Comparison of ENCODE assay signal across 23 mouse cellular contexts in the genomic region with DNA sequence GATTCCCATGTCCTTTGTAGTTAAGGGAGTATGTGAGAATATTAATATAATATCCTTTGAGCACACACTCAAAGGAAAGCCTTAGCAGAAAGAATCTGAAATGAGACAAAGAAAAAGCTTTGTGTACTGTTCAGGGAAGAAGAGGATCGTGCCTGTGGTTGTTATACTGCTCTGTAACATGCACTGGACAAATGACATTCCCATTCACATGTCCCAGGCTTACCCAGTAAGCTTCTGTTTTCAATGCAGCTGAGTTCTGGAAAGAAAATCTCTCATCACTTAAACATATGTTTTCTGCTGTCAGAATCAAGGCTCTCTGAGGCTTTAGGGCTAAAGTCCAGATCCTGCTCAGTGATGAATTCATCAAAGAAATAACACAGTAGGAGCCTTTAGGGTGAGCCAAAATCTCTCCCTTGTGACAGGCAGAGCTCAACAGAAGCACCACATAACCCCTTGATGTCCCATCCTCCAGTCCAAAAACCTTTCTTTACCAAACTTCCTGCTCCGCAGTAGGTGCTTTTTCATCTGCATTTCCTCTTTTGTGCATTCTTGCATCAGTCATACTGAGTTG. TPM values are rescaled to one million over a fixed set of nuclear protein-coding genes. Genes with fewer than 3 reads are reported as not detected.
DNase-seq lines count a peak whose midpoint lies in the region; ATAC-seq and TF ChIP-seq lines count a peak whose summit lies in the region.
"Had no signal": no experiment of that assay in that cellular context is flagged by ENCODE, and none has a peak within 500 bp of the region (broad histone marks: within the 10 kb centered on the region; RNA-seq: fewer than 3 reads in every experiment).

No protein-coding gene starts in this region.

- no peaks in the 10 kb centered on the region for H3K4me1 ChIP-seq in forebrain, postnatal 0 days (ENCODE audit: insufficient read depth)
- H3K4me1 ChIP-seq in forebrain, embryonic 12.5 days, result no peaks in the 10 kb centered on the region
- H3K4me1 ChIP-seq in limb, embryonic 13.5 days, result no peaks in the 10 kb centered on the region
- H3K4me1 ChIP-seq in limb, embryonic 10.5 days, result no peaks in the 10 kb centered on the region
- no peaks in the 10 kb centered on the region for H3K4me1 ChIP-seq in limb, embryonic 14.5 days (ENCODE audit: control insufficient read depth, insufficient read depth, low read length)
- H3K4me1 ChIP-seq: intestine, embryonic 15.5 days; limb, embryonic 15.5 days; liver, embryonic 15.5 days had no signal

- ATAC-seq in forebrain, postnatal 0 days, result peak; percentile 40
- no peak for ATAC-seq in forebrain, embryonic 12.5 days (ENCODE audit: low FRiP score)
- ATAC-seq in limb, embryonic 13.5 days (ENCODE audit: low FRiP score, low read depth), result peak; percentile 44; the same call in 1 of the 2 replicates
- 0 out of 2 replicates have a peak, but pooled peaks have one; percentile 34 for ATAC-seq in limb, embryonic 14.5 days (ENCODE audit: low FRiP score, low read depth)
- ATAC-seq: intestine, embryonic 15.5 days had no signal

- no peak for TF ChIP-seq CTCF in forebrain, postnatal 0 days (IDR thresholded peaks at IDR 0.05; ENCODE audit: low read depth)

- WGBS in forebrain, postnatal 0 days, result 49% methylated on average over 2 of the region's 2 CpGs
- WGBS in forebrain, embryonic 12.5 days, result 66% methylated on average over 2 of the region's 2 CpGs
- 74% methylated on average over 2 of the region's 2 CpGs for WGBS in limb, embryonic 13.5 days
- 92% methylated on average over 2 of the region's 2 CpGs for WGBS in limb, embryonic 10.5 days
- WGBS in limb, embryonic 14.5 days, result 79% methylated on average over 2 of the region's 2 CpGs

- no peak overlapping the region for H3K9ac ChIP-seq in forebrain, postnatal 0 days
- no peak overlapping the region for H3K9ac ChIP-seq in forebrain, embryonic 12.5 days
- H3K9ac ChIP-seq in limb, embryonic 13.5 days, result no peak overlapping the region
- no peak overlapping the region for H3K9ac ChIP-seq in limb, embryonic 14.5 days (ENCODE audit: low read depth, low read length, severe bottlenecking)
- H3K9ac ChIP-seq: intestine, embryonic 15.5 days; limb, embryonic 15.5 days; liver, embryonic 15.5 days had no signal

- DNase-seq in forebrain, postnatal 0 days, result peak; percentile 3
- no peak for DNase-seq in limb, embryonic 10.5 days (ENCODE audit: low spot score)
- peak; percentile 27 for DNase-seq in limb, embryonic 14.5 days (ENCODE audit: low spot score)
- DNase-seq in telencephalon, adult 2 months (ENCODE audit: low read depth, low spot score), result peak; percentile 27
- no peak for DNase-seq in thymus, postnatal 36 days
- DNase-seq: adrenal gland, adult 8-10 months; cerebellum, adult 11 months; cerebellum, postnatal 25 days; gastrocnemius, postnatal 14 days; heart, adult 2 months; heart, postnatal 36 days; kidney, adult 9 months; kidney, postnatal 25 days; retina, postnatal 1 day; right cerebral cortex, postnatal 4 days had no signal

- no peaks in the 10 kb centered on the region for H3K36me3 ChIP-seq in forebrain, postnatal 0 days (ENCODE audit: insufficient read depth)
- H3K36me3 ChIP-seq in forebrain, embryonic 12.5 days (replicated peaks), result no peaks in the 10 kb centered on the region
- no peaks in the 10 kb centered on the region for H3K36me3 ChIP-seq in limb, embryonic 13.5 days
- H3K36me3 ChIP-seq in limb, embryonic 10.5 days, result no peaks in the 10 kb centered on the region
- no peaks in the 10 kb centered on the region for H3K36me3 ChIP-seq in limb, embryonic 14.5 days (ENCODE audit: control insufficient read depth, insufficient read depth, low read length)
- H3K36me3 ChIP-seq: intestine, embryonic 15.5 days; limb, embryonic 15.5 days; liver, embryonic 15.5 days had no signal

- H3K9me3 ChIP-seq in forebrain, postnatal 0 days (ENCODE audit: low read length), result no peaks in the 10 kb centered on the region
- no peaks in the 10 kb centered on the region for H3K9me3 ChIP-seq in forebrain, embryonic 12.5 days
- H3K9me3 ChIP-seq in limb, embryonic 13.5 days, result no peaks in the 10 kb centered on the region
- H3K9me3 ChIP-seq in limb, embryonic 10.5 days (replicated peaks), result no peaks in the 10 kb centered on the region
- no peaks in the 10 kb centered on the region for H3K9me3 ChIP-seq in limb, embryonic 14.5 days (ENCODE audit: control insufficient read depth, low read length)
- H3K9me3 ChIP-seq: intestine, embryonic 15.5 days; limb, embryonic 15.5 days; liver, embryonic 15.5 days had no signal

- H3K27ac ChIP-seq in forebrain, postnatal 0 days (ENCODE audit: low read depth, low read length), result no peak overlapping the region
- H3K27ac ChIP-seq in forebrain, embryonic 12.5 days, result no peak overlapping the region
- no peak overlapping the region for H3K27ac ChIP-seq in limb, embryonic 13.5 days
- no peak overlapping the region for H3K27ac ChIP-seq in limb, embryonic 10.5 days
- no peak overlapping the region for H3K27ac ChIP-seq in limb, embryonic 14.5 days (replicated peaks; ENCODE audit: low read depth, low read length)
- H3K27ac ChIP-seq: heart, adult 2 months; intestine, embryonic 15.5 days; limb, embryonic 15.5 days; liver, embryonic 15.5 days; macrophage; stomach, postnatal 0 days had no signal

- no peak overlapping the region for H3K4me2 ChIP-seq in forebrain, postnatal 0 days (ENCODE audit: low read depth)
- no peak overlapping the region for H3K4me2 ChIP-seq in forebrain, embryonic 12.5 days
- no peak overlapping the region for H3K4me2 ChIP-seq in limb, embryonic 13.5 days (replicated peaks)
- no peak overlapping the region for H3K4me2 ChIP-seq in limb, embryonic 14.5 days (replicated peaks; ENCODE audit: low read depth, low read length, severe bottlenecking)
- H3K4me2 ChIP-seq: intestine, embryonic 15.5 days; limb, embryonic 15.5 days; liver, embryonic 15.5 days had no signal

- H3K4me3 ChIP-seq in forebrain, postnatal 0 days (ENCODE audit: low read depth, low read length), result no peak overlapping the region
- no peak overlapping the region for H3K4me3 ChIP-seq in forebrain, embryonic 12.5 days (replicated peaks)
- no peak overlapping the region for H3K4me3 ChIP-seq in limb, embryonic 13.5 days
- H3K4me3 ChIP-seq in limb, embryonic 10.5 days, result no peak overlapping the region
- no peak overlapping the region for H3K4me3 ChIP-seq in limb, embryonic 14.5 days (replicated peaks; ENCODE audit: low read length)
- H3K4me3 ChIP-seq: heart, adult 2 months; intestine, embryonic 15.5 days; limb, embryonic 15.5 days; liver, embryonic 15.5 days had no signal

- no peaks in the 10 kb centered on the region for H3K27me3 ChIP-seq in forebrain, postnatal 0 days (ENCODE audit: insufficient read depth, low read length)
- no peaks in the 10 kb centered on the region for H3K27me3 ChIP-seq in forebrain, embryonic 12.5 days
- no peaks in the 10 kb centered on the region for H3K27me3 ChIP-seq in limb, embryonic 13.5 days
- no peaks in the 10 kb centered on the region for H3K27me3 ChIP-seq in limb, embryonic 10.5 days (ENCODE audit: low read depth, poor library complexity, severe bottlenecking)
- no peaks in the 10 kb centered on the region for H3K27me3 ChIP-seq in limb, embryonic 14.5 days (ENCODE audit: control insufficient read depth, insufficient read depth, low read length)
- H3K27me3 ChIP-seq: intestine, embryonic 15.5 days; limb, embryonic 15.5 days; liver, embryonic 15.5 days had no signal

- TF ChIP-seq POLR2A in limb, embryonic 14.5 days (IDR thresholded peaks at IDR 0.05; ENCODE audit: borderline replicate concordance, extremely low read depth, insufficient read depth, insufficient read length), result no peak

RNA-seq across cellular contexts. Expression of gene Spock3, which starts 19.1 kb away (rescaled TPM):
- total RNA-seq in forebrain, postnatal 0 days (2014; rRNA removed), result 42.1 and 56.4 TPM in 2 replicates
- polyA plus RNA-seq in forebrain, postnatal 0 days (2015; fragmentation: Nextera tagmentation; extraction: Ambion mirVana), result 40.5 and 62.3 TPM in 2 replicates
- polyA plus RNA-seq in forebrain, embryonic 12.5 days (2016; fragmentation: Nextera tagmentation; extraction: Ambion mirVana), result 8.7 and 9.0 TPM in 2 replicates
- 15.4 and 16.5 TPM in 2 replicates for polyA plus RNA-seq in limb, embryonic 13.5 days (2015; fragmentation: Nextera tagmentation; extraction: Ambion mirVana)
- 2.1 and 5.4 TPM in 2 replicates for polyA plus RNA-seq in limb, embryonic 10.5 days (2016; fragmentation: Nextera tagmentation; extraction: Ambion mirVana)
- 7.2 and 7.4 TPM in 2 replicates for polyA plus RNA-seq in limb, embryonic 14.5 days (2012; rRNA removed)
- polyA plus RNA-seq in limb, embryonic 14.5 days (2014; fragmentation: Nextera tagmentation; extraction: Ambion mirVana), result 12.7 and 12.8 TPM in 2 replicates
- total RNA-seq: monocyte, adult 5-6 weeks had no signal
- polyA plus RNA-seq: macrophage had no signal

Comparison
In these comparisons a context has a peak if more than half of its experiments do, and no peak if none do; other contexts are left out.
1. DNase-seq: peak in forebrain, postnatal 0 days (single experiment), limb, embryonic 14.5 days (single experiment) and telencephalon, adult 2 months (single experiment); none in limb, embryonic 10.5 days (single experiment) and thymus, postnatal 36 days (0 of 2).